Mouse (Mus musculus) ES-Bruce4 (cell line): ENCODE results near the gene Amigo2.

ENCODE experiments used
- CTCF ChIP-seq: IDR thresholded peaks from one replicate; pipeline ENCODE4 v1.8.1; 2011; ENCODE audit warnings: low read depth, low read length
- POLR2A ChIP-seq: IDR thresholded peaks from one replicate; pipeline ENCODE4 v1.8.1; 2011; ENCODE audit warnings: low read length; ENCODE audit not compliant: insufficient read depth

DNA sequence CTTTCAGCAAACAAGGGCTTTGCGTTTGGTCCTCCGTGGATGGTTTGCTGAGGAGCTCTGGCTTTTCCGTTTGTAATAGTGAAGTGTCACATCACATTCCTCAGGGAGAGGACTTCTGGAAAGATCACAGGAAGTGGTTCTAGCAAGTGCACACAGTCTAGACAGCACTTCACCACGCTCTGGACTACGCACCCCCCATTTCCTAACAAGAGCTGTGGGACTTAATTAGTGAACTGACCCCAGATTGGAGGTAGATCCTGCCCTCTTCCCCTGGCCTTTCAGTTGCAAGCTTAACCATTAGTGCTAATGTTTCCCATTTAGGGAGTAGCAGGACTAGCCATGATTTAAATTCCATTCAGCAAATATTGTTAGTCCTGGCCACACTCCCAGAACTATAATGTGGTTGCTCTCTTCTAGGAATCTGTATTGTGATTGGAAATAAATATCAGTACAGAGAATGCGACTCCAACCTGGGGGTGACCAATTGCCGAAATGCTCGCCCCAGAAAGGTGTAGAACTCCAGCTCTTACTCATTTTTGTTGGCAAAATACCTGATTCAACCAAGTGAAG lies 10.2 kb upstream of the Amigo2 start:
- no peak for TF ChIP-seq POLR2A
- no peak for TF ChIP-seq CTCF
